Mouse (Mus musculus) E14TG2a.4 (cell line): Measurements from ENCODE around the gene Mst1.

Experiments used
- H3K27me3 ChIP-seq: 2 replicates; pipeline ENCODE4 v1.6.1; 2014; ENCODE audit warnings: low read length, control low read depth; ENCODE audit not compliant: insufficient read depth
- H3K36me3 ChIP-seq: 2 replicates; pipeline ENCODE4 v1.6.1; 2014; ENCODE audit warnings: low read length, control low read depth; ENCODE audit not compliant: insufficient read depth
- H3K4me1 ChIP-seq: replicated peaks from 2 replicates; pipeline ENCODE4 v1.6.1; 2014; ENCODE audit warnings: low read depth, low read length, control low read depth
- H3K4me3 ChIP-seq: replicated peaks from 2 replicates; pipeline ENCODE4 v1.5.1; 2014; ENCODE audit warnings: mild to moderate bottlenecking, low read length
- H3K9me3 ChIP-seq: 2 replicates; pipeline ENCODE4 v1.6.1; 2014; ENCODE audit warnings: low read length, control low read depth
- CTCF ChIP-seq: conservative IDR thresholded peaks from 2 replicates; pipeline ENCODE4 v1.5.1; 2014; ENCODE audit warnings: low read length
- NANOG ChIP-seq: IDR thresholded peaks from 2 replicates; pipeline ENCODE4 v1.6.1; 2014; ENCODE audit warnings: borderline replicate concordance, low read length, mixed read lengths
- POU5F1 ChIP-seq: IDR thresholded peaks from 2 replicates; pipeline ENCODE4 v1.6.1; 2014; ENCODE audit warnings: low read length, borderline replicate concordance

Gene Mst1

DNA sequence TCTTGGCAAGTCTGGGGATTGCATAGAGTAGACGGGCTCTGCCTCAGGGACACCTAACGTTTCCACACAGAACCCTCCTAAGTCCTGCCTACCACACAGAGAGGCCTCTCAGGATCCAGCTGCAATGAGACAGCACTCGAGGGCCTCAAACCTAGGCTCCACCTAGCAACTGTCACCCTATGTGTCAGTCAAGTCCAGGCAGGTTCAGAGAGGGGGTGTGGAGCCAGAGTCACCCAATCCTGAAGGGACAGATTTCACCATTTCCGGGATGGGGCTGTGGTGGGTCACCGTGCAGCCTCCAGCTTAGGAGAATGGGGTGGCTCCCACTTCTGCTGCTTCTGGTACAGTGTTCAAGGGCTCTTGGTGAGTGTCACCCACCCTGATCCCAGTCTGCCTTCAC, at the start of gene Mst1:
Gene Mst1 (plus strand): TSS at position 269 of the 400 bp plus-strand sequence.
- no peaks in the 10 kb centered on the region for H3K9me3 ChIP-seq
- TF ChIP-seq POU5F1 (no peak), CTCF (no peak)
- H3K4me1 ChIP-seq = peaks cover 53% of the 10 kb centered on the region

DNA sequence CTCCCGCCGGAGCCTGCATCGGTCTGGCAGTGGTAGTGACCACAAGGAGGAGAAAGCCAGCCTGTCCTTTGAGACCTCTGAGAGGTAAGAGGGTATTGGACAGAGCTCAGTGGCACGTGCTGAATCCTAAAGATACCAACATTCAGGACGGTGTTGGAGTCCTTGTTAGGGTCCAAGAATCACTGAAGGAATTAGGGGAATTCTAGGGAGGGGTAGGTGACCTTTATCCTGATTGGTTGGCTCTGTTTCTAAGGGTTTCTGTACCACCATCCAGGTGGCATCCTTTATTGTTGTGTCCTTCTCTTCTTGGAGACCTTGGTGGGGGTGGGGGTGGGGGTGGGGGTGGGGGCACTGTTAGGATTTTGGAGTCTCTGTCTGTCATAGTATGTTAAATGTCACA, 48.1 kb upstream of the Mst1 start:
- Histone ChIP-seq H3K36me3 (peaks cover 57% of the 10 kb centered on the region), H3K27me3 (no peaks in the 10 kb centered on the region), H3K9me3 (no peaks in the 10 kb centered on the region), H3K4me1 (peaks cover 56% of the 10 kb centered on the region), H3K4me3 (0 out of 2 replicates have a peak overlapping the region, but pooled peaks have one; percentile 26)
- TF ChIP-seq NANOG (no peak), CTCF (no peak), POU5F1 (no peak)

More for the DNA sequence above, at the start of gene Mst1:
- H3K27me3 ChIP-seq = peaks cover 36% of the 10 kb centered on the region
- H3K4me3 ChIP-seq = peak within 1 kb of the TSS; percentile 89
- peaks cover 26% of the 10 kb centered on the region for H3K36me3 ChIP-seq

DNA sequence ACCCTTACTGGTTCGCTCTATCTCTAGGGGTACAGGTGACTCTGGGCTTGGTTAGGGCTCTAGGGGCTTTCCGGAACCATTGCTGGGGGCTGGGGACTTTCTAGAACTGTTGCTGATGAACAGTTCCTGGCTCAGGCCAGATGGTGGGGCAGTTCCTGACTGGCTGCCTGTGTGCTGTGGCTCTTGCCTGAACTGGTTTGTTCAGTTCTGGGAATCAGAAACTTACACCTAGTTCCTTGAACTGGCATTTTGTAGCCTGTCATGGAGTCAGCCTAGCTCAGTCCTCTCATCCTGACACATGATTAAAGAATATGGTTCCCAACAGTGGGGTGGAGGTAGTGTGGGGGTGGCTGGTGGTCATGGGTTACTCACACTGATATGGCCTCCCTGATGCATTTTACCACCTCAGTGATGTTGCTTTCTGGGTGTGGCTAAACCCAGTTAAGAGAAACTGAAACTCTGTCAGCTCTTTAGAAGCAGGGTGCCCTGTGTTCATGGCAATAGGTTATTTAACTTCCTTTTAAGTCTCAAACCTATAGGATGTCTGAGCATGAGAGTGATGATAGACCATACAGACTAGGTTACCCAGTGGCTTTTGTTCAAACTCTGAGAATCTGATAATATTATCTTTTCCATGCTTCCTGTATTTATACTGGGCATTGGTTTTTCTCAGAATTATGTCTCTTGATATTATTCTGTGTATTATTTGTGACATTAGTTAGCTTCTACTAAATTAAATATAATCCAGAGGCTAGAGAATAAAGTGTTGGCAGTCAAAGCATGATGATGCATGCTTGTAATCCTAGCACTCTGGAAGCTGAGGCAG, 44.7 kb upstream of the Mst1 start:
- peaks cover 61% of the 10 kb centered on the region for H3K36me3 ChIP-seq
- H3K9me3 ChIP-seq = no peaks in the 10 kb centered on the region
- no peak for TF ChIP-seq CTCF
- no peak for TF ChIP-seq POU5F1
- H3K4me1 ChIP-seq = peaks cover 42% of the 10 kb centered on the region
- no peak overlapping the region for H3K4me3 ChIP-seq
- no peaks in the 10 kb centered on the region for H3K27me3 ChIP-seq

DNA sequence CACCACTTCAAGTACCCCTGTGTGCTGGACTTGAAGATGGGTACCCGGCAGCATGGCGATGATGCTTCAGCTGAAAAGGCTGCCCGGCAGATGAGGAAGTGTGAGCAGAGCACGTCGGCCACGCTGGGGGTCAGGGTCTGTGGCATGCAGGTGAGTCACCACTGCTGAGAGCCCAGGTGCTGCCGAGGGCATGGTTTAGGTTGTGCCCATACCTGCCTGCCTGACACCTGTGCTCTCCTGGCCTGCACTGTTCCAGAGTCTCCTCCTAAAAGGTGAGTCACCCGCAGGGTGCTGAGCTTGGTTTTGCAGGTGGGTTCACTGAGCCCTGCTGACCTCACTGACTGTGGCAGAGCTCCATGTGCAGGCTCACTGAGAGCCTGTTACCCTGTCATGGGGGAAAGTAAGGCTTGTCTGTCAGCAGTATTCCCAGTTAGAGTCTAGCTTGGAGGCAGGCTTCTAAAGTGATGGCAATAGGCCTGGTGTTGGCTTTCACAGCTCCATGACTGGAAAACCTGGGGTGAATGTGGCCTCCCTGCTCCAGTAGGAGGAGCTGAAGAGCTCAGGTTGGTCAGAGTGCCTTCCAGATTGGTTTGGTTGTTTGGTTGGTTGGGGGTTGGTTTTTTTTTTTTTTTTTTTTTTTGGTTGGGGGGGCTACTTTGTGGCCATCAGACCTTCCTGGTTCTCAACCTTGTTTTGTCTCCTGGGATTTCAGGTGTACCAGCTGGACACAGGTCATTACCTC, 35.3 kb upstream of the Mst1 start:
- Histone ChIP-seq H3K4me1 (peaks cover 47% of the 10 kb centered on the region), H3K4me3 (no peak overlapping the region), H3K36me3 (peaks cover 67% of the 10 kb centered on the region), H3K9me3 (no peaks in the 10 kb centered on the region), H3K27me3 (no peaks in the 10 kb centered on the region)
- TF ChIP-seq NANOG (no peak), CTCF (peak; percentile 56), POU5F1 (no peak)

DNA sequence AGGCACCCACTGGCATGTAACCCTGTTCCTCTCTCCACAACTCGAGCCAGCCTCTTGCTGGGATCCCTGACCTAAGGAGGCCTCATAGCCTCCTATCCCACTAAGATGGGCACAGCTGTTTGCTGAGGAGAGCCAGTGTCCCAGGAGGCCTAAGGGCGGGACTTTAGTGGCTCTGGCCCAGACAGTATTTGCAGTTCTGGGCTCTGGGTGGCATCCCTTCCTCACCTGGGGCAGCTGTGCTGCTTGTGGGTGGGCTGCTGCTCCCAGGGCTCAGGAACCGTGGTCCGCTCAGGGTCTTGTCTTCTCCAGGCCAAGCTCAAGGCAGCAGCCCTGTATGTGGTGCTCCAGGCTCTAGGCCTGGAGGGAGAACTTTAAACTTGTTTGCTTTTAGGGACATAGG, 33.7 kb upstream of the Mst1 start:
- H3K9me3 ChIP-seq = no peaks in the 10 kb centered on the region
- TF ChIP-seq CTCF = no peak
- no peak for TF ChIP-seq NANOG
- no peak for TF ChIP-seq POU5F1
- no peak overlapping the region for H3K4me3 ChIP-seq
- H3K36me3 ChIP-seq = peaks cover 72% of the 10 kb centered on the region
- H3K4me1 ChIP-seq = peaks cover 64% of the 10 kb centered on the region
- no peaks in the 10 kb centered on the region for H3K27me3 ChIP-seq

DNA sequence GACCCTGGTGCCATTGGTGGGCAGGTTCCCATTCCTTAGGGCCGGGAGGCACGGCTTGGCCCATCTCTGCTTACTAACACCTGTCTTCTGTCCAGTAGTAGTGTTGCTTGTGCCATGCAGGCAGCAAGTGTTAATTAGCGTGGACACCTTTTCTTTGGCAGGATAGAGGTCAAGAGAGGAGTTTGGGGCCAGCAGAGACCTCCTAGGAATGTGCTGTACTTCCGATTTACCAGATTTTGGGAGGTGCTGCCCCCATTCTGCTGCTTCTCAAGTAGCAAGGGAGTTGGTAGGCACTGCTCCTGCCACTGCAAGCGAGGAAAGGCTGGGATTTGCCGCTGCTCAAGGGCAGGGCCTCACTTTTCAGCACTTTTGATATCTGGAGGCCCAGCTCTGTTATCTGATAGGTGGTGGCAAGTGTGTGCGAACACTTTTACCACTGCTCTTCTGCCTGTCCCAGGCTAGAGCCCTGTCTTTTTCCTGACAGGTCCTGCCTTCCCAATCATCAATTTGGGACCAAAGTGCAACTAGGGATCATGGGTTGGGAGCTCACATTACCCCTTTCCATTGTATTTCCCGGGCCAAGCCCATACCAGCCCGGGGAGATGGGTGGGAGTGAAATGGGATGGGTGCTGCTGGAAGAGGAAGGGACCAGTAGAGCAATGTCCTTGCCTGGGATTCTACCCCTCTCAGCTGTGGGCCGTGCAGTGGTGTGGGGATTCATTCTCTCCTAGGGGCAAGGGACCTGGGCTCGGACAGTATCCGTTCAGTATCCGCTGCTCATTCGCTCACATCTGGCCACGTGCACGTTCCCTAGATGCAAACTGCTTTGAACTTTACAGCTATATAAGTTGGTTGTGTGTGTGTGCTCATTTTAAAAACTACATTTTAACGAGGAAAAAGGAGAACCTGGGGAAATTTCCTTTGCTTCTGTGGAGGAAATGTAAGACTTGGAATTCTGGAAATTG, 32.4 kb upstream of the Mst1 start:
- Histone ChIP-seq H3K27me3 (no peaks in the 10 kb centered on the region), H3K4me3 (peak overlapping the region; percentile 80), H3K4me1 (peaks cover 76% of the 10 kb centered on the region), H3K36me3 (peaks cover 69% of the 10 kb centered on the region), H3K9me3 (no peaks in the 10 kb centered on the region)
- TF ChIP-seq CTCF (no peak), NANOG (no peak), POU5F1 (no peak)

DNA sequence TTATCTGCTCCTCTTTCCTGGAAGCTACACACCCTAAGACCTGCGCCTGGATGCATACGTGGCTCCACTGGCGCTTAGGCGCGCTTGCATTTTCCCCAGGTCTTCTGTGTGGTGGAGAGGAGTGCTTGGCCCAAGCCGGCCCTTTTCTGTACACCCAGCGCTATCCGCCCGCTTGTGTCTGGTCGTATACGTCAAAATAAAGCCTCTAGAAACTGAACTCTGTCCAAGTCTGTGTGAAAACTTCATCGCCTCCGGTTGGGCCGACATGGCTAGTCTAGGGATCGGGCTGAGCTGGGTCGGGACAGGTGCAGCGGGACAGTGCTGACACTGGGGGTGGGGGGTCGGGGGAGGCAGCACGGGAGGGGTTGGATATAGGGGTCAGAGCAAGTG, 31.7 kb upstream of the Mst1 start:
- no peaks in the 10 kb centered on the region for H3K27me3 ChIP-seq
- no peak for TF ChIP-seq POU5F1
- TF ChIP-seq NANOG = no peak
- no peak for TF ChIP-seq CTCF
- no peaks in the 10 kb centered on the region for H3K9me3 ChIP-seq
- peaks cover 82% of the 10 kb centered on the region for H3K4me1 ChIP-seq
- H3K36me3 ChIP-seq = peaks cover 64% of the 10 kb centered on the region
- peak overlapping the region; percentile 80 for H3K4me3 ChIP-seq

DNA sequence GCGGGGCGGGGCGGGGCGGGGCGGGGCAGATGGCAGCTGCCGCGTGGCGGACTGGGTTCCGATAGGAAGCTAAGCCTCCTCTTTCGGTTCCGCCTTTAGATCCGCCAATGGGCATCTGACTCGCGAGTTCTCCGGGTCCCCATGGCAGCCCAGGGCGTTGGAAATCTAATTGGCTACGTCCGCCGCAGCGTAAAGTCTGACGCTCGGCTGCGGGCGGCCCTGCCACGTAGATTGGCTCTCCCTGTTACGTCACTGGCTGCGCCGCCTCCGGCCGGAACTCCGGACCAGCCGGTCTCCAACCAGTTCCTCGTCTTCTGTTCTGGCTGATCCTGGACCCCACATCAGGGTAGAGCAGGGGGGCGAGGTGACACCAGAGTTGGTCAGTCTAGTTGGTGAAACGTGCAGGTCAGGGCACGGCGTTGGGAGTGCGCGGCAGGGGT, 31.2 kb upstream of the Mst1 start, which contains the start of gene Gmppb:
Gene Gmppb (plus strand): TSS at position 227 of the 440 bp plus-strand sequence.
- TF ChIP-seq NANOG = no peak
- Histone ChIP-seq H3K27me3 (no peaks in the 10 kb centered on the region), H3K4me3 (peak within 1 kb of the TSS; percentile 90), H3K4me1 (peaks cover 87% of the 10 kb centered on the region), H3K36me3 (peaks cover 61% of the 10 kb centered on the region), H3K9me3 (no peaks in the 10 kb centered on the region)
